Mouse (Mus musculus) hindbrain, embryonic 10.5 days (tissue): Measurements from ENCODE around the gene Rasd2. TPM values are rescaled to one million over a fixed set of nuclear protein-coding genes. Genes with fewer than 3 reads are reported as not detected.

Experiments
- DNase-seq: peaks from one replicate; pipeline ENCODE4 v3.0.0-alpha.2; 2017; ENCODE audit warnings: low spot score
- H3K27ac ChIP-seq: fragments of 300-500 bp; sonication (generic); 2 replicates; pipeline ENCODE4 v1.5.1; 2016; ENCODE audit warnings: mild to moderate bottlenecking, moderate library complexity
- H3K27me3 ChIP-seq: fragments of 300-500 bp; sonication (generic); 2 replicates; pipeline ENCODE4 v1.6.1; 2016; ENCODE audit warnings: mild to moderate bottlenecking; ENCODE audit not compliant: poor library complexity, insufficient read depth, severe bottlenecking
- H3K36me3 ChIP-seq: fragments of 300-500 bp; sonication (generic); 2 replicates; pipeline ENCODE4 v1.6.1; 2016; ENCODE audit warnings: mild to moderate bottlenecking, moderate library complexity
- H3K4me1 ChIP-seq: fragments of 300-500 bp; sonication (generic); replicated peaks from 2 replicates; pipeline ENCODE4 v1.6.1; 2016; ENCODE audit warnings: mild to moderate bottlenecking
- H3K4me3 ChIP-seq: fragments of 300-500 bp; sonication (generic); 2 replicates; pipeline ENCODE4 v1.5.1; 2016; ENCODE audit warnings: mild to moderate bottlenecking, moderate library complexity
- H3K9me3 ChIP-seq: fragments of 300-500 bp; sonication (generic); 2 replicates; pipeline ENCODE4 v1.6.1; 2016; ENCODE audit warnings: mild to moderate bottlenecking, moderate library complexity
- WGBS: fragments of 180-500 bp; shearing (Covaris S2); methylation state at CpG from one replicate; pipeline ENCODE4 v1.1.7; 2016; 5-methylcytosine and 5-hydroxymethylcytosine counted together
- polyA plus RNA-seq: library from polyadenylated mRNA; unstranded; fragments of >200 nt; fragmentation: Nextera tagmentation; extraction: Ambion mirVana; gene quantifications from 2 replicates; pipeline ENCODE4 v1.2.1, GENCODE M21; 2016

Gene Rasd2
- polyA plus RNA-seq, 1 experiment from 2014 or later: 0.41 TPM

- Histone ChIP-seq H3K27ac (no peak overlapping the region), H3K9me3 (no peaks in the 10 kb centered on the region), H3K27me3 (no peaks in the 10 kb centered on the region), H3K4me3 (no peak overlapping the region), H3K36me3 (no peaks in the 10 kb centered on the region), H3K4me1 (no peaks in the 10 kb centered on the region)
- DNase-seq: no peak
- 63% methylated on average over 4 of the region's 4 CpGs for WGBS
Measured at GRCm38 (mm10) chr8:75233915-75234554, 20.3 kb downstream of the Rasd2 start.

- H3K9me3 ChIP-seq: peaks cover 14% of the 10 kb centered on the region
- no peaks in the 10 kb centered on the region for H3K36me3 ChIP-seq
- no peak overlapping the region for H3K27ac ChIP-seq
- WGBS: 93% methylated on average over 15 of the region's 15 CpGs
- H3K27me3 ChIP-seq: no peaks in the 10 kb centered on the region
- DNase-seq: no peak
- no peak overlapping the region for H3K4me3 ChIP-seq
- no peaks in the 10 kb centered on the region for H3K4me1 ChIP-seq
Measured at GRCm38 (mm10) chr8:75247331-75247730, 33.6 kb downstream of the Rasd2 start.

GRCm38 (mm10) chr8:75249186-75249585 is 35.4 kb downstream of the Rasd2 start:
- H3K27ac ChIP-seq: no peak overlapping the region
- 88% methylated on average over 4 of the region's 4 CpGs for WGBS
- no peak for DNase-seq
- no peak overlapping the region for H3K4me3 ChIP-seq
- peaks cover 14% of the 10 kb centered on the region for H3K9me3 ChIP-seq
- no peaks in the 10 kb centered on the region for H3K4me1 ChIP-seq
- no peaks in the 10 kb centered on the region for H3K27me3 ChIP-seq
- H3K36me3 ChIP-seq: no peaks in the 10 kb centered on the region

GRCm38 (mm10) chr8:75254027-75254426 is 40.3 kb downstream of the Rasd2 start:
- Histone ChIP-seq H3K27me3 (no peaks in the 10 kb centered on the region), H3K36me3 (no peaks in the 10 kb centered on the region), H3K9me3 (peaks cover 6% of the 10 kb centered on the region; the same call in 1 of the 2 replicates), H3K27ac (no peak overlapping the region), H3K4me3 (no peak overlapping the region), H3K4me1 (no peaks in the 10 kb centered on the region)
- DNase-seq: no peak
- WGBS: 90% methylated on average over 3 of the region's 3 CpGs

GRCm38 (mm10) chr8:75255635-75256034 is 41.9 kb downstream of the Rasd2 start:
- H3K27ac ChIP-seq: no peak overlapping the region
- H3K9me3 ChIP-seq: peaks cover under 1% of the 10 kb centered on the region; the same call in 1 of the 2 replicates
- H3K36me3 ChIP-seq: no peaks in the 10 kb centered on the region
- no peaks in the 10 kb centered on the region for H3K4me1 ChIP-seq
- H3K4me3 ChIP-seq: no peak overlapping the region
- WGBS: 87% methylated on average over 3 of the region's 3 CpGs
- DNase-seq: no peak
- no peaks in the 10 kb centered on the region for H3K27me3 ChIP-seq

GRCm38 (mm10) chr8:75272166-75272565 is 58.4 kb downstream of the Rasd2 start:
- Histone ChIP-seq H3K9me3 (peaks cover 9% of the 10 kb centered on the region), H3K27ac (no peak overlapping the region), H3K27me3 (no peaks in the 10 kb centered on the region), H3K36me3 (no peaks in the 10 kb centered on the region), H3K4me3 (no peak overlapping the region), H3K4me1 (no peaks in the 10 kb centered on the region)
- 42% methylated on average over 4 of the region's 4 CpGs for WGBS
- no peak for DNase-seq

Other genes with a start within 250 kb of the Rasd2 start
- 42.6 and 45.1 TPM in 2 replicates for gene Hmgxb4, start 220.6 kb upstream of the Rasd2 start, polyA plus RNA-seq
- gene Tom1, start 180.2 kb upstream of the Rasd2 start, polyA plus RNA-seq: 32.5 and 36.5 TPM in 2 replicates
- 19.9 and 22.8 TPM in 2 replicates for gene Hmox1, start 120.3 kb upstream of the Rasd2 start, polyA plus RNA-seq
- 235 and 294 TPM in 2 replicates for gene Mcm5, start 104.4 kb upstream of the Rasd2 start, polyA plus RNA-seq
- 0.25 and 0.29 TPM in 2 replicates for gene Gm10358, start 192.6 kb downstream of the Rasd2 start, polyA plus RNA-seq
- gene Iqcm, start 234.8 kb downstream of the Rasd2 start, polyA plus RNA-seq: not detected in 2 replicates